Mouse (Mus musculus): ENCODE measurements around the gene Gps2.

Gps2 gene

DNA sequence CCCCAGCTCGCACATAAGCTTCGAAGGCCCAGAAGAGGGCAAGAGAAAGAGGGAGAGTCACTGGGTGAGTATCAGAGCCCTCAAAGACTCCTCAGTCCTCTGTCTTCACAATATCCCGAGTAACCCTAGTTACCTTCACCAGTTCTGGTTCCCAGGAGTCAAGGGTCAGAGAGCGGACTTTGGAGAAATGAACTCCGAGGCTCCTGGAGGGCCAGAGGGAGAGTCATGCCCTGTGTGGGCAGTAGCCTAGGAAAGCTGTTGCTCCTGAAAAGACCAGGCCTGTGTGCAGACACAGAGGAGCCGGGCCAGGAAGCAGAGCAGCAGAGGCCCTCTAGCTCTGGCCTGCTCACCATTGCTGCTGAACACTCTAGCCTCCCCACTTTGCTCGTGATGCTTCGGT lies 29.0 kb upstream of the Gps2 start:
- no peak for DNase-seq (ENCODE audit: inconsistent age in 2 of 2, low spot score in 1 of 2)

DNA sequence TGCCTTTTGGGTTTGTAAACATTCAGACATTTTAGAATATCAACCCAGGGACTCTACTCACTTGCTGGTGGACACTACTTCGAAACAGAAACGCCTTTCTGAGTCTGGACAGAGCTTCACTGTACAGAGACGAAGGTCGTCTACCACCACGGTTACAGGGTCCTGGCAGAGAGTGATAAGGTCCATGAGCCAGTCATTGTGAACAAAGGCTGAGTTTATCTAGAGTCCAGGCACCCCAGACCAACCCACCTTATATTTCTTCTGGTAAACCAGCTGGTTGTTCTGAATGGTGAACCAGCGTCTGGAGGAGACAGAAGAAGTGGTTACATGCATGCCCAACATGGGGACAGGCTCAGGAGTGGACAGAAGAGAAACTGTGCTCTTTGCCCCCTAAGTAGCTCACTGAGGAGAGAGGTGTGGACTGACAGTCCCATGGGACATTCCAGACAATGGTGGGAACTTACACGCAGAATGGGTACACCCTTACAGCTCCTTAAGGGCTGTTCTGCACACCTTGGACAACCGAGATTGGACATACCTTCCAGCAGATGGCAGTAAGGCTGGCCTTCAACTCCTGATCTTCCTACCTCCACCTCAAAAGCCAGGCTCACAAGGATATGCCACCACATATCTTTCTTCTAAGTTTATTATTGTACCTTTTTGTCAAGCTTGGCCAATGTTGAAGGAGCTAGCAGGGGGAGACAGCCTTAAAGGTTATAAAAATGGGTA lies 26.6 kb upstream of the Gps2 start:
- peak in 1 of 2 experiments; percentile 28 for DNase-seq (ENCODE audit: inconsistent age in 2 of 2, low spot score in 1 of 2)

DNA sequence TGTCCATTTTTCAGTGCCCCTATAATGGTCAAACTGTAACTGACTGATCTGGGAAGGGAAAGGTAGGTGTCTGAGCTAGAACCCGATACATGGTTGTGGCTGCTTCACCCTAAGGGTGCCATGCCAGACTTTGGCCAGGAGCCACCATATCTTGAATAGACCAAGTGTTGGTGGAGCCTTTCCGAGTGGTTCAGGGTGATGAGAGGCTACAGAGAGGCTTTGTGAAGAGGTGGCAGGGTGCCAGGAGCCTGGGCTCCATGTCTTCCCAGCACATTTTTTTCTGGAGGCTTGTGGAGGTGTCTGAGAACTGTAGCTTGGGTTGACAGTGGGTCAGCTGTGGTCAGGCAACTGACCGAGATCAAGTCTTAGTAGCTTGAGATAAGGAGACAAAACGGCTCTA lies 22.2 kb upstream of the Gps2 start:
- peak in 1 of 2 experiments; percentile 37 for DNase-seq (ENCODE audit: inconsistent age in 2 of 2, low spot score in 1 of 2)

DNA sequence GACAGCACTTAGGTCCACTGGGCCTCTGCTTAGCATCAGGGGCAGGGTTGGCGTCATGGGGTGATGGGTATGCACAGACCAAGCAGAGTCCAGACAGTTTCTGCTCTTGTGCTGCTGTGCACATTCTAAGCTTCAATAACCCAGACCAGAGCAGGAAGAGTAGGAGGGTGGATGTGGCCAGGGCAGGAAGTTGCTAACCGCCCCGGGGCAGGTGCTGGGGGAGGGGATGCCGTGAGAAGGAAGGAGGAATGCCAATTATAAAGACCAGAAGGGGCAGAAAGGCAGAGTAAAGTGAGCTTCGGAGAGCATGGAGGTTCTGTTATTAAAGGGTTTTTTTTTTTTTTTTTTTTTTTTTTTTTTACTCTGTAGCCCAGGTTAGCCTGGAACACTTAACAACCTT lies 19.0 kb upstream of the Gps2 start:
- DNase-seq (ENCODE audit: inconsistent age in 2 of 2, low spot score in 1 of 2): peak in 1 of 2 experiments; percentile 25

DNA sequence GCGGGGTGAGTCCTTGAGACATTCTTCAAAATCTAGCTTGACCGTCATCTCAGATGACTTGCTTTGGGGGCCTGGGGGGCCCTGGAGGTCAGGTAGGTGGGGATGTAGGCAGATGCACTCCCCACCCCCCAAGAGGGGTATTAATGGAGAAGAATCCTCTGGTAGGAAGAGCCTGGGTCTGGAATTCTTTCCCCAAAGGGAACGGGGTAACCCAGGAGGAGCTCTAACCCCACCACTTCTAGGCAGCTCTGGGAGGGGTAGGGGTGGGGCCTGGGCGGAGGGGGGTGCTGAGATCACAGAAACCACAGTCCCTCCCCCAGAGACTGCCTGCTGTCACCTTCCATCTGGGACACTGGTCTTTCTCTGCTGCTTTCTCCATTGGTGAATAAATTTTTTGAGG lies 18.4 kb upstream of the Gps2 start, which contains the start of gene Acap1:
Gene Acap1, minus strand, starts transcription at position 249 of the 400 bp plus-strand sequence.
- no peak for DNase-seq (ENCODE audit: inconsistent age in 2 of 2, low spot score in 1 of 2)

DNA sequence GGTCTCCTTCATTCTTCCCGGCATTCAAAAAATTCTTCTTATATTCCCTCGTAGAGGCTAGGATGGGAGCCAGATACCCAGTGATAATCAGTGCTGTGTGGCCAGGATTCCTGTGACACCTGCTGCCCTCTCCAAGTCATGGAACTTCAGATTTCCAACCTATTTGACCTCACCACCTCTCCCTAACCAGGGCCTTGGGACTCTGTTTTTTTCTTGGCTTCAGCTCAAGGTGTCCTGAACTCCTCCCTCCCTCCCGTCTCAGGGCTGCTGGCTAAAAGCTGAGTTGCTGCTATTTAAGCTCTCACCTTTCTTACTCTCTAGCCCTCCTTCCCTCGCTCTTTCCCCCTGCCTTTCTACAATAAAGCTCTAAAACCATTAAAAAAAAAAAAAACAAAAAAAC lies 13.8 kb upstream of the Gps2 start:
- DNase-seq (ENCODE audit: inconsistent age in 2 of 2, low spot score in 1 of 2): peak in 1 of 2 experiments; percentile 53

DNA sequence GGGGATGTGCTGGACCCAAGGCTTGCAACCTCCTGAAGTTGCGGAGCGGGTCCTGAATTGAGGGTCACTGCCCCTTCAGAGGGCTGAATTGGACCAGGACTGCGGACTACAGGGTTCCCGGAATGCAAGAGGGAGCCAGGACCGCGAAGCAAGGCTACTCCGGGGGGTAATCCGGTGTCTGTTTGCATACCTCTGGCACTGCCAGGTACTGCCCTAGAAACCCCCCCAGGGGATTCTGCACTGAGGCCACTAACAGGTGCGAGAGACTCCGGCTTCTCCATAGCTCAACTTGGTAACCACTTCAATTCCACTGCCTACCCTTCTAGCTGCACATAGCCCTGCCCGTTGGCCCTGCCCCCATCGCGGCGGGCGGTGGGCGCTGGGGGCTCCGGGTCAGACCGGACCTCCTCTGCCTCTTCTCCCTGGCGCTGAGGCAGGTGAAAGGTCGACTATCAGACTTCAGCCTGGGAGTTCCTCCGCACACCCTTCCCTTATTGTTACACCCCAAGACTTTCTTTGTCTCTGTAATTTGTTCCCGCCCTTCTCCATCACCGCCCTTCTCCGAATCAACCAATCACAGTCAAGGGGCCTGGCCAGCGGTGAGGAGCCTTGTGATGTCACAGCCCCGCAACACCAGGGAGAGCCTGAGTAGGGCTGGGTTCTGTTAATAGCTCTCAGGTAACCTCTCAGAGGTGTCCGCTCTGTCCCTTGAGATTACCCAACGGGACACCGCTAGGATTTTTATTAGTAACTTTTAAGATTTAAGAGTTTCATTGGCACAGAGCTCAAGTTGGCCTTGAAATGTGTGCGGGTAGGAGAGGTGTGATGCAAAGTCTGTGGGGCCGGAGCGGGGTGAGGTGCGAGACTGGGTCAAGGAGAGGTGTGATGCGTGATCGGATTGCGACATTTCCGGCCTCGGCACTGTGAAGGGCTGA lies 12.9 kb upstream of the Gps2 start, which contains the start of the genes 2810408A11Rik and Neurl4:
Gene 2810408A11Rik, minus strand, starts transcription at position 517 of the 935 bp plus-strand sequence.
Gene Neurl4, plus strand, starts transcription at position 602 of the 935 bp plus-strand sequence.
- DNase-seq (ENCODE audit: inconsistent age in 2 of 2, low spot score in 1 of 2): peak; percentile 92 to 97

DNA sequence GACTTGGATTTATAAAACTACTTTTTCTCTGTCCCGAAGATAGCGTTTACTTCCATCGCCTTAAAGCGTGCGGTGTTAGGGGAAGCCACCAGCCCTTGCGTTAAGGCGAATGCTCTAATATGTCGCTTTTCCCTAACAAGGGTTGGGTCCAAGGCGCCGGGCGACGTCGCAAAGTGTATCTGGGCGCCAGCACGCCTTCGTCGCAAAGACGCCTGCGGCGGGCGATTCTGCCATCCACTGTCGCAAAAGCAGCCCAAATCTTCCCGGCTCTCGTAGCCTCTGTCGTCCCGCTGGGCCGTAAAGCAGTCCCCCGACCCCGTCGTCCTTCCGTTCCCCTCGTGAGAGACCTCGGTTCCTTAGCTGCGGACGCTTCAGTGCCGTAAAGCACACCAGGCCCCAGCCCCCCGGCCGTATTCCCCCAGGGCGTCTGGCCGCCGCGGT lies 12.3 kb upstream of the Gps2 start:
- DNase-seq (ENCODE audit: inconsistent age in 2 of 2, low spot score in 1 of 2): peak; percentile 98

DNA sequence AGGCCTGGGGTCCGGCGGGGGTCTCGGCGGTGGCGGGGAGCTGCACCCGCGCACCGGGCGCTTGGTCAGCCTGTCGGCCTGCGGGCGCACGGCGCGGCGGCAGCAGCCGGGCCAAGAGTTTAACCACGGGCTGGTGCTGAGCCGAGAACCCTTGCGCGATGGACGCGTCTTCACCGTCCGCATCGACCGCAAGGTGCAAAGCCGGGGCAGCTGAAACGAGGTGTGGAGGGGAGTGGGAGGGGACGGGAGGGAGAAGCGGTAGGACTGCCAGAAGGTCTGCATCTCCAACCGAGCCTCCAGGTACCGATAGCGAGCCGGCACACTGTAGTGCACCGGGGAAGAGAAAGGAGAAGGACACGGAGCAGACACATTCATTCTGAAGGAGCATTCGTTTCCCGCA lies 11.7 kb upstream of the Gps2 start:
- DNase-seq (ENCODE audit: inconsistent age in 2 of 2, low spot score in 1 of 2): no peak

DNA sequence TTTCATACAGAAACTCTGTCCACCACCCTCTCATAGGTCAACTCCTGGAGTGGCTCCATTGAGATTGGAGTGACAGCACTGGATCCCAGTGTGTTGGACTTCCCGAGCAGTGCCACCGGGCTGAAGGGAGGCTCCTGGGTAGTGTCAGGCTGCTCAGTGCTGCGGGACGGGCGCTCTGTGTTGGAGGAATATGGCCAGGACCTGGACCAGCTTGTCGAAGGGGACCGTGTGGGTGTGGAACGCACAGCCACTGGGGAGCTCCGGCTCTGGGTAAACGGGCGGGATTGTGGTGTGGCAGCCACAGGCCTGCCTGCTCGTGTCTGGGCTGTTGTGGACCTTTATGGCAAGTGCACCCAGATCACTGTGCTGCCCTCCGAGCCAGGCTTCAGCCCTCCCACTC lies 10.7 kb upstream of the Gps2 start:
- DNase-seq (ENCODE audit: inconsistent age in 2 of 2, low spot score in 1 of 2): no peak

DNA sequence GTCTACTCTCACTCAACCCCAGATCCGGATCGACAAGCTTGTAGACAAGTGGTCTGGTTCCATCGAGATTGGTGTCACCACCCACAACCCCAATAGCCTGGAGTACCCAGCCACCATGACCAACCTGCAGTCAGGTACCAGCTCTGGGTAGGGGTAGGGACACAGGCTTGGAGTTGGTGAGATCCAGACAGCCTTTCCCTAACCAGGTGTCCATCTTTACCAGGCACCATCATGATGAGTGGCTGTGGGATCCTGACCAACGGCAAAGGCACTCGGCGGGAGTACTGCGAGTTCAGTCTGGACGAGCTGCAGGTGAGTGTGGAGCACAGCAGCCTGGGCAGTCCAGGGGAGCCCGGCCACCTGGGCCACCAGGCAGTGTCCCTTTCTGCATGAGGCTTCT lies 9.4 kb upstream of the Gps2 start:
- DNase-seq (ENCODE audit: inconsistent age in 2 of 2, low spot score in 1 of 2): peak in 1 of 2 experiments; percentile 33

DNA sequence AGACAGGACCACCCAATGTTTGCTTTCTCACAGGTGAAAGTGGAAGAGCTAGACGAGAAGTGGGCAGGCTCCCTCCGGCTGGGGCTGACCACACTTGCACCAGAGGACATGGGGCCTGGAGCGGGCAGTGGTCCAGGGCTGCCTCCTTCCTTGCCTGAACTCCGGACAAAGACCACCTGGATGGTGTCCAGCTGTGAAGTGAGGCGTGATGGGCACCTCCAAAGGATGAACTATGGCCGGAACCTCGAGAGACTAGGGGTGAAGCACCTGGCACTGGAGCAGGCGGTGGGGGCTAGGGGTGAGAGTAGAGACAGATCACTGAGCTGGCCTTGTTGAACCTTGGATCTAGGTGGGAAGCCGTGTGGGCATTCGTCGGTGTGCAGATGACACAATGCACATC lies 5.0 kb upstream of the Gps2 start:
- peak in 1 of 2 experiments; percentile 21 for DNase-seq (ENCODE audit: inconsistent age in 2 of 2, low spot score in 1 of 2)

DNA sequence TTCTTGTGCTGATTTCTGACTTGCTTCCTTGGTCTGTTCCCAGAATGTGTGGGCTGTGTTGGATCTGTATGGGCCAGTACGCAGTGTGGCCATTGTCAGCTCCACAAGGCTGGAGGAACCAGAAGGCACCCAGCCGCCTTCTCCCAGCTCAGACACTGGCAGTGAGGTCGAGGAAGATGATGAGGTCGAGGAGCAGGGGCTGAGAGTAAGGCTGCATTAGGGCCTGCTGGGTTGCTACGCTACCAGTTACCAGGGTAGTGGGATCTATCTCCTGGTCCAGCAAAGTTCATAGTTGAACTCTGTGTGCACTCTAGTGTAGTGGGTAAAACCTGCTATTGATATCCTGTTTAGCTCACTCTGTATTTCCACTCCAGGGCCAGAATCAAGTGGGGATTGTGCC lies 4.5 kb upstream of the Gps2 start:
- no peak for DNase-seq (ENCODE audit: inconsistent age in 2 of 2, low spot score in 1 of 2)

DNA sequence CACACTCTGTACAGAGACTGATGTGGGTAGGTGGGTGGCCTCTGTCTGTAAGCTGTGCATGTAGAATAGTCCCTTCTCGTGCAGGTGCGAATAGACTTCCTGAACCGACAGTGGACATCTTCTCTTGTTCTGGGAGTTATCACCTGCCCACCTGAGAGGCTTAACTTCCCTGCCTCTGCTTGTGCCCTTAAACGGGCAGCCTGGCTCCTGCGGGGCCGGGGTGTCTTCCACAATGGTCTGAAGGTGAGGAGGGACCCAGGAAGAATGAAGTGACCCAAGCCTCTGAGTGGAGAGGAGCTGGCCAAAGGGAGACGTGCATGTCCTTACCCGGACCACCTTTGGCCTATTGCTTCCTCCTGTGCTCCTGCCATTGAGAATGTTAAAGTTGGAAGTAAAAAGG lies 3.5 kb upstream of the Gps2 start:
- DNase-seq (ENCODE audit: inconsistent age in 2 of 2, low spot score in 1 of 2): peak in 1 of 2 experiments; percentile 17

DNA sequence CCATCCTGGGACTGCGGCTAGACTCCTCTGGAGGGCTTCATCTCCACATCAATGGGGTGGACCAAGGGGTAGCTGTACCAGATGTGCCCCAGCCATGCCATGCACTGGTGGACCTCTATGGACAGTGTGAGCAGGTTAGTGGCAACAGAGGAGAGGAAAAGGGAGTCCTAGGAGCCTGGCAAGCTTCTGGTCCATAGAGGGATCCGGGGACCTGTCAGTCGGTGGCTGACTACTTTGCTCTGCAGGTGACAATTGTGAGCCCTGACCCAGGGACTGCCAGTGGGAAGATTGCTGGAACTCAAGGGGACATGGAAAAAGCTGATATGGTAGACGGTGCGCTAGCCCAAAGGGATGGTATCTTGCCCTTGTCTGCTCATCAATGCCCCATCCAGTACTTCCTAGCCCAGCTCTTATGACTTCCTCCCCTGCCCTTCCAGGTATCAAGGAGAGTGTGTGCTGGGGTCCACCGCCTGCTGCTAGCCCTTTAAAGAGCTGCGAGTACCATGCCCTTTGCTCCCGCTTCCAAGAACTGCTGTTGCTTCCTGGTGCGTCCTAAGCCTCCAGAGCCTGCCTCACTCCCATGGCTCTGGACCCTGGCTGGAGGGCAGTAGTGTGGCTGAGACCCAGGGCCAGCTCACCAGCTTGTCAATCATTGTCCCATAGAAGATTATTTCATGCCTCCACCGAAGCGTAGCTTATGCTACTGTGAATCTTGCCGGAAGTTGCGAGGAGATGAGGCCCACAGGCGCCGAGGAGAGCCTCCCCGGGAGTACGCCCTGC lies 2.7 kb upstream of the Gps2 start:
- DNase-seq (ENCODE audit: inconsistent age in 2 of 2, low spot score in 1 of 2): peak in 1 of 2 experiments; percentile 29

DNA sequence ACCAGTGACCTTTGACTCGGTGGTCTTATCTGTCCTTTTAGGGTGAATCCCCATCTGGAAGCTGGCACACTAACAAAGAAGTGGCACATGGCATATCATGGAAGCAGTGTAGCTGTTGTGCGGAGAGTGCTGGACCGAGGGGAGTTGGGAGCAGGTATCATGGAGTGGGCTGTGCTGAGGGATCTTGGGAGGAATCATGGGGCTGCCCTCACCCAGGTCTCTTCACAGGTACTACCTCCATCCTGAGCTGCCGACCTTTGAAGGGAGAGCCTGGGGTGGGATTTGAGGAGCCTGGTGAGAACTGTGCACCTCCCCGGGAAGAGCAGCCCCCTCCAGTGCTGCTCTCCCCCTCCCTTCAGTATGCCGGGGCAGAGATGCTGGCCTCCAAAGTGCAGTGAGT lies 2.0 kb upstream of the Gps2 start:
- DNase-seq (ENCODE audit: inconsistent age in 2 of 2, low spot score in 1 of 2): no peak

DNA sequence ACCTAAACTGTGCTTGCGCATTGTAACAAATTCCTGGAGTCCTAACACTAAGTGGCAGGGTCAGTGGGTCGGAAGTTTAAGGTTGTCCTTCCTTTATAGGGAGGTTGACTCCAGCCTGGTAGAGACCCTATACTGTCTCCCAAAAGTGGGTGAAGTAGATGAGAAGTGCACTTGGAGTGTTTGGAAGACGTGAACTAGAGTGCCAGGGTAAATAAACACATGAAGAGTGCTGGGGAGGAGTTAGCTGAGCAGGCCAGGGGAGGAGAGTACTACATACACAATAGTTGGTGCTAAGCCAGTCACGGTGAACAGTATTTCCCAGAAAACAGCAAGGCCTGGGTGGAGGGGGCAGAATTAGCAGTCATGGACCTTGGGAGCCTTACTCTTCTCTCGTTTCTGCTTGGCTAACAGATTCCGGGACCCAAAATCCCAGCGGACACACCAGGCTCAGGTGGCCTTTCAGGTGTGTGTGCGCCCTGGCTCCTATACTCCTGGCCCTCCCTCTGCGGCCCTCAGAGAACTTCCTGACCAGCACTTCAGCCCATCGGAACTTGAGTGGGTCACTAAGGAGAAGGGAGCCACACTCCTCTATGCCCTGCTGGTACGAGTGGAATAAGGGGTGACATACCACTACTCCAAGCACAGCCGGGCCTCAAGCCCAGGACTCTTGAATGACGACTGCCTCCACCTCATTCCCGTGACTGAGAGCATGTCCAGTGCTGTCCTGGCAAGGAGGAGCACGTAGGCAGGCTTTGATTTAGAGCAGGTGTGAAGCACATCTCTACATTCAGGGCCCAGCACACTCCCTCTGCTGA lies 765 bp upstream of the Gps2 start:
- DNase-seq (ENCODE audit: inconsistent age in 2 of 2, low spot score in 1 of 2): peak in 1 of 2 experiments; percentile 58

DNA sequence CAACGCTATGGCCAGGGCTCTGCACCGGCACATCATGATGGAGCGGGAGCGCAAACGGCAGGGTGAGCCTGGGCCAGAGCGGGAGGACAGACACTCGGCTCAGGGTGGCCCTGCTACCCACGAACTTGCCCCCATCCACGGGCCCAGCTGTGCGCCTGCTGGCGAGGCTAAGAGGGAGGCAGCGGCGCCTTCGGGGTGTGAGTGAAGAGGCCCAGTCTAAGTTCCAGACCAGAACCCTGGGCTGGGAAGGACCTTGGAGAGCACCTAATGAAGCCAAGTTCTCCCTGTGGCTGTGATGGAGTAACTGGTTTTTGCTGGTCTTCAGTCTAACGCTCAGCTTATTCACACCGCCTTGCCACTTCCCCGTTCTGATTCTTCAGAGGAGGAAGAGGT lies 680 bp downstream of the Gps2 start:
- no peak for DNase-seq (ENCODE audit: inconsistent age in 2 of 2, low spot score in 1 of 2)

DNA sequence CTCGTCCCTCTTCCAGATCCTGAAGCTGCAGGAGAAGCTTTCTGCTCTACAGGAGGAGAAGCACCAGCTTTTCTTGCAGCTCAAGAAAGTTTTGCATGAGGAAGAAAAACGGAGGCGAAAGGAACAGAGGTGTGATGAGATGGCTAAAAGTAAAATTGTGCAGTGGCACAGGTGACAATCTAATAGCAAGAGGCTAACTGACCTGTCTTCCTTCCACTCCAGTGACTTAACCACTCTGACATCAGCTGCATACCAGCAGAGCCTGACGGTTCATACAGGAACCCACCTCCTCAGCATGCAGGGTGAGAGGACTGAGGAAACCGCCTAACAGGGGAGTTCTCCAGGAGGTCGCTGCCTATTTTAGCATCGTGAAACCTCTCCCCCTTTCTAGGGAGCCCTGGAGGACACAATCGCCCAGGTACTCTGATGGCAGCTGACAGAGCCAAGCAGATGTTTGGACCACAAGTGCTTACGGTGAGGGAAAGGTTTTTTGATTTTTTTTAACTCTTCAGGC lies 1.3 kb downstream of the Gps2 start:
- DNase-seq (ENCODE audit: inconsistent age in 2 of 2, low spot score in 1 of 2): peak in 1 of 2 experiments; percentile 45

All from adrenal gland, adult (tissue).